Comparison of ENCODE assay signal across 8 mouse cellular contexts in genomic region chr19:59346325-59346724, GRCm38 (mm10). TPM values are rescaled to one million over a fixed set of nuclear protein-coding genes. Genes with fewer than 3 reads are reported as not detected.
DNase-seq lines count a peak whose midpoint lies in the region; ATAC-seq and TF ChIP-seq lines count a peak whose summit lies in the region.

No protein-coding gene starts in this region.

- peak overlapping the region; percentile 83 for H3K4me2 ChIP-seq in hindbrain, embryonic 11.5 days (replicated peaks; ENCODE audit: low read depth, low read length)
- H3K4me2 ChIP-seq in midbrain, embryonic 12.5 days (replicated peaks), result peak overlapping the region; percentile 99

- 7% methylated on average over 11 of the region's 11 CpGs for WGBS in kidney, adult 2 months
- under 1% methylated on average over 11 of the region's 11 CpGs for WGBS in hindbrain, embryonic 11.5 days
- WGBS in midbrain, embryonic 12.5 days, result 2% methylated on average over 11 of the region's 11 CpGs

- peak overlapping the region; percentile 73 for H3K4me3 ChIP-seq in kidney, adult 2 months (ENCODE audit: insufficient read depth, low read depth, low read length)
- peak overlapping the region; percentile 89 for H3K4me3 ChIP-seq in hindbrain, embryonic 11.5 days (ENCODE audit: low read depth, low read length)
- peak overlapping the region; percentile 93 for H3K4me3 ChIP-seq in midbrain, embryonic 12.5 days

- peak; percentile 13; the same call in 1 of the 2 replicates for ATAC-seq in hindbrain, embryonic 11.5 days (ENCODE audit: low FRiP score)
- 0 out of 2 replicates have a peak, but pooled peaks have one; percentile 2 for ATAC-seq in midbrain, embryonic 12.5 days (ENCODE audit: low FRiP score, low read depth)

- no peak for TF ChIP-seq CTCF in kidney, adult 2 months (conservative IDR thresholded peaks at IDR 0.05; ENCODE audit: insufficient read depth, insufficient read length, low read depth, low read length)

- no peak for TF ChIP-seq POLR2A in kidney, adult 2 months (IDR thresholded peaks at IDR 0.05; ENCODE audit: low read depth, low read length)

- peak overlapping the region; percentile 94 for H3K9ac ChIP-seq in hindbrain, embryonic 11.5 days (ENCODE audit: low read depth, low read length)
- H3K9ac ChIP-seq in midbrain, embryonic 12.5 days (replicated peaks), result peak overlapping the region; percentile 88

- no peak for DNase-seq in kidney, adult 2 months
- DNase-seq in kidney, adult 9 months, result no peak
- peak; percentile 20 for DNase-seq in WW6 (ENCODE audit: low read depth, low spot score)
- no peak for DNase-seq in hindbrain, embryonic 11.5 days (ENCODE audit: low spot score)
- no peak for DNase-seq in spleen, postnatal 4 days (ENCODE audit: low spot score in 2 of 2)
- DNase-seq in cerebellum, adult 9-10 months, result no peak
- DNase-seq in layer of hippocampus, postnatal 36 days, result no peak

- H3K9me3 ChIP-seq in hindbrain, embryonic 11.5 days (ENCODE audit: control insufficient read depth, low read length), result no peaks in the 10 kb centered on the region
- no peaks in the 10 kb centered on the region for H3K9me3 ChIP-seq in midbrain, embryonic 12.5 days

- no peak overlapping the region for H3K27ac ChIP-seq in kidney, adult 2 months (ENCODE audit: insufficient read depth, low read depth, low read length)
- peak overlapping the region; percentile 90 for H3K27ac ChIP-seq in hindbrain, embryonic 11.5 days (ENCODE audit: low read depth, low read length)
- H3K27ac ChIP-seq in midbrain, embryonic 12.5 days (replicated peaks), result peak overlapping the region; percentile 95

- peaks cover 3% of the 10 kb centered on the region; the same call in 1 of the 2 replicates for H3K4me1 ChIP-seq in kidney, adult 2 months (ENCODE audit: control insufficient read depth, insufficient read depth, low read length)
- no peaks in the 10 kb centered on the region for H3K4me1 ChIP-seq in hindbrain, embryonic 11.5 days (replicated peaks; ENCODE audit: control insufficient read depth, insufficient read depth, low read length)
- peaks cover 36% of the 10 kb centered on the region for H3K4me1 ChIP-seq in midbrain, embryonic 12.5 days

- no peaks in the 10 kb centered on the region for H3K27me3 ChIP-seq in kidney, adult 2 months (replicated peaks; ENCODE audit: control insufficient read depth, insufficient read depth, low read length)
- no peaks in the 10 kb centered on the region for H3K27me3 ChIP-seq in hindbrain, embryonic 11.5 days (ENCODE audit: control insufficient read depth, insufficient read depth, low read length)
- no peaks in the 10 kb centered on the region for H3K27me3 ChIP-seq in midbrain, embryonic 12.5 days

- H3K36me3 ChIP-seq in kidney, adult 2 months (ENCODE audit: control insufficient read depth, insufficient read depth, low read length), result no peaks in the 10 kb centered on the region
- H3K36me3 ChIP-seq in hindbrain, embryonic 11.5 days (ENCODE audit: control insufficient read depth, insufficient read depth, low read length), result no peaks in the 10 kb centered on the region
- H3K36me3 ChIP-seq in midbrain, embryonic 12.5 days, result no peaks in the 10 kb centered on the region

RNA-seq across cellular contexts. Expression of gene Pdzd8, which starts 0.7 kb away (rescaled TPM):
- 5.6 and 5.8 TPM in 2 replicates for polyA plus RNA-seq in kidney, adult 2 months (2012; rRNA removed)
- 14.1 and 18.2 TPM in 2 replicates for polyA plus RNA-seq in hindbrain, embryonic 11.5 days (2014; fragmentation: Nextera tagmentation; extraction: Ambion mirVana)
- 14.5 and 16.9 TPM in 2 replicates for polyA plus RNA-seq in midbrain, embryonic 12.5 days (2016; fragmentation: Nextera tagmentation; extraction: Ambion mirVana)
- total RNA-seq in layer of hippocampus, postnatal 36 days (2021), result 10 to 100 TPM; 49.9 to 50.0 TPM

RNA-seq across cellular contexts. Expression of gene Rps12-ps3, which starts 24.2 kb away (rescaled TPM):
- polyA plus RNA-seq in kidney, adult 2 months (2012; rRNA removed), result 1,736 and 1,795 TPM in 2 replicates
- polyA plus RNA-seq in hindbrain, embryonic 11.5 days (2014; fragmentation: Nextera tagmentation; extraction: Ambion mirVana), result 14.9 and 16.3 TPM in 2 replicates
- polyA plus RNA-seq in midbrain, embryonic 12.5 days (2016; fragmentation: Nextera tagmentation; extraction: Ambion mirVana), result 3.1 and 7.5 TPM in 2 replicates
- total RNA-seq in layer of hippocampus, postnatal 36 days (2021), result 100 to 1,000 TPM; 260 to 310 TPM

Comparison
In these comparisons a context has a peak if more than half of its experiments do, and no peak if none do; other contexts are left out.
1. RNA of gene Rps12-ps3, which starts 24.2 kb away (polyA plus RNA-seq): 1,736 to 1,795 TPM in kidney, adult 2 months; 14.9 to 16.3 TPM in hindbrain, embryonic 11.5 days and 3.1 to 7.5 TPM in midbrain, embryonic 12.5 days; every median in the first group is over 100 times any median in the second.
2. Peak in every context shown above with its lines, with median percentiles within 50 percentile points of each other: H3K4me3 ChIP-seq.